Mouse (Mus musculus) spleen, adult 2 months (tissue): ENCODE results near the gene Gmfg.

ENCODE experiments used
- CTCF ChIP-seq: fragments of 200-500 bp; IDR thresholded peaks from 2 replicates; pipeline ENCODE4 v1.5.1; 2011; ENCODE audit warnings: mild to moderate bottlenecking, inconsistent platforms; ENCODE audit not compliant: insufficient read depth, insufficient read length, insufficient replicate concordance; ENCODE audit errors: extremely low read depth
- POLR2A ChIP-seq: fragments of 200-500 bp; IDR thresholded peaks from 2 replicates; pipeline ENCODE4 v1.6.1; 2011; ENCODE audit warnings: low read depth, low read length, inconsistent platforms

GRCm38 (mm10) chr7:28410841-28411475 lies 26.3 kb upstream of the Gmfg start:
- TF ChIP-seq POLR2A (no peak), CTCF (no peak)
